In genomic region chr17:43581012-43581467, GRCm38 (mm10) we compare ENCODE assay signal across 10 mouse cellular contexts. TPM values are rescaled to one million over a fixed set of nuclear protein-coding genes. Genes with fewer than 3 reads are reported as not detected.
DNase-seq lines count a peak whose midpoint lies in the region; ATAC-seq lines count a peak whose summit lies in the region.
"Had no signal": no experiment of that assay in that cellular context is flagged by ENCODE, and none has a peak within 500 bp of the region (broad histone marks: within the 10 kb centered on the region; RNA-seq: fewer than 3 reads in every experiment).

No protein-coding gene starts in this region.

- peak; percentile 85 for ATAC-seq in frontal cortex, adult (ENCODE audit: low TSS enrichment)
- 0 out of 2 replicates have a peak, but pooled peaks have one; percentile 36 for ATAC-seq in forebrain, embryonic 16.5 days
- ATAC-seq in hindbrain, embryonic 11.5 days (ENCODE audit: low FRiP score) = 0 out of 2 replicates have a peak, but pooled peaks have one; percentile 35
- ATAC-seq in limb, embryonic 13.5 days (ENCODE audit: low FRiP score, low read depth) = peak; percentile 51; the same call in 1 of the 2 replicates
- no peak for ATAC-seq in neural tube, embryonic 11.5 days (ENCODE audit: insufficient read depth, low FRiP score, low TSS enrichment)

- WGBS in forebrain, embryonic 16.5 days = 34% methylated on average over 8 of the region's 8 CpGs
- WGBS in hindbrain, embryonic 11.5 days = 31% methylated on average over 8 of the region's 8 CpGs
- WGBS in limb, embryonic 13.5 days = 40% methylated on average over 8 of the region's 8 CpGs
- WGBS in neural tube, embryonic 11.5 days = 33% methylated on average over 8 of the region's 8 CpGs

- H3K4me3 ChIP-seq in forebrain, embryonic 16.5 days (replicated peaks; ENCODE audit: low read length) = no peak overlapping the region
- no peak overlapping the region for H3K4me3 ChIP-seq in hindbrain, embryonic 11.5 days (ENCODE audit: low read depth, low read length)
- H3K4me3 ChIP-seq in limb, embryonic 13.5 days = no peak overlapping the region
- H3K4me3 ChIP-seq in neural tube, embryonic 11.5 days (ENCODE audit: low read depth, low read length) = no peak overlapping the region
- H3K4me3 ChIP-seq: myocyte had no signal

- no peaks in the 10 kb centered on the region for H3K9me3 ChIP-seq in forebrain, embryonic 16.5 days (ENCODE audit: control insufficient read depth, low read length)
- no peaks in the 10 kb centered on the region for H3K9me3 ChIP-seq in hindbrain, embryonic 11.5 days (ENCODE audit: control insufficient read depth, low read length)
- no peaks in the 10 kb centered on the region for H3K9me3 ChIP-seq in limb, embryonic 13.5 days
- no peaks in the 10 kb centered on the region for H3K9me3 ChIP-seq in neural tube, embryonic 11.5 days (ENCODE audit: control insufficient read depth, low read length)

- no peak overlapping the region; the same call in 1 of the 2 replicates for H3K27ac ChIP-seq in forebrain, embryonic 16.5 days (ENCODE audit: low read length)
- 0 out of 2 replicates have a peak overlapping the region, but pooled peaks have one; percentile 33 for H3K27ac ChIP-seq in hindbrain, embryonic 11.5 days (ENCODE audit: low read depth, low read length)
- H3K27ac ChIP-seq in limb, embryonic 13.5 days = peak overlapping the region; percentile 22; the same call in 1 of the 2 replicates
- H3K27ac ChIP-seq in neural tube, embryonic 11.5 days (ENCODE audit: low read depth, low read length) = no peak overlapping the region

- no peaks in the 10 kb centered on the region for H3K4me1 ChIP-seq in forebrain, embryonic 16.5 days (replicated peaks; ENCODE audit: control insufficient read depth, insufficient read depth, low read length)
- no peaks in the 10 kb centered on the region for H3K4me1 ChIP-seq in hindbrain, embryonic 11.5 days (replicated peaks; ENCODE audit: control insufficient read depth, insufficient read depth, low read length)
- H3K4me1 ChIP-seq in limb, embryonic 13.5 days = peaks cover 14% of the 10 kb centered on the region
- H3K4me1 ChIP-seq in neural tube, embryonic 11.5 days (ENCODE audit: control insufficient read depth, insufficient read depth, low read length) = peaks cover 6% of the 10 kb centered on the region; the same call in 1 of the 2 replicates

- no peak for DNase-seq in frontal cortex, postnatal 25 days (ENCODE audit: low spot score in 2 of 2)
- peak; percentile 34 for DNase-seq in hindbrain, embryonic 11.5 days (ENCODE audit: low spot score)
- peak; percentile 32 for DNase-seq in neural tube, embryonic 11.5 days (ENCODE audit: low spot score)
- DNase-seq in ovary, postnatal 10 days (ENCODE audit: low spot score) = no peak
- DNase-seq in cerebellum, adult 8-10 months = no peak

- H3K36me3 ChIP-seq in forebrain, embryonic 16.5 days (ENCODE audit: control insufficient read depth, insufficient read depth) = no peaks in the 10 kb centered on the region
- no peaks in the 10 kb centered on the region for H3K36me3 ChIP-seq in hindbrain, embryonic 11.5 days (ENCODE audit: control insufficient read depth, insufficient read depth, low read length)
- no peaks in the 10 kb centered on the region for H3K36me3 ChIP-seq in limb, embryonic 13.5 days
- H3K36me3 ChIP-seq in neural tube, embryonic 11.5 days (ENCODE audit: control insufficient read depth, insufficient read depth, low read length) = no peaks in the 10 kb centered on the region

- no peak overlapping the region for H3K9ac ChIP-seq in forebrain, embryonic 16.5 days (replicated peaks; ENCODE audit: low read depth, low read length)
- H3K9ac ChIP-seq in hindbrain, embryonic 11.5 days (ENCODE audit: low read depth, low read length) = peak overlapping the region; percentile 20; the same call in 1 of the 2 replicates
- H3K9ac ChIP-seq in limb, embryonic 13.5 days = no peak overlapping the region
- no peak overlapping the region for H3K9ac ChIP-seq in neural tube, embryonic 11.5 days (ENCODE audit: low read length)

- no peaks in the 10 kb centered on the region for H3K27me3 ChIP-seq in forebrain, embryonic 16.5 days (replicated peaks; ENCODE audit: control insufficient read depth, insufficient read depth, low read length)
- H3K27me3 ChIP-seq in hindbrain, embryonic 11.5 days (ENCODE audit: control insufficient read depth, insufficient read depth, low read length) = no peaks in the 10 kb centered on the region
- no peaks in the 10 kb centered on the region for H3K27me3 ChIP-seq in limb, embryonic 13.5 days
- H3K27me3 ChIP-seq in neural tube, embryonic 11.5 days (ENCODE audit: control insufficient read depth, insufficient read depth, low read length) = no peaks in the 10 kb centered on the region

- no peak overlapping the region for H3K4me2 ChIP-seq in forebrain, embryonic 16.5 days (ENCODE audit: low read length)
- H3K4me2 ChIP-seq in hindbrain, embryonic 11.5 days (replicated peaks; ENCODE audit: low read depth, low read length) = no peak overlapping the region; the same call in 1 of the 2 replicates
- H3K4me2 ChIP-seq in limb, embryonic 13.5 days (replicated peaks) = no peak overlapping the region
- H3K4me2 ChIP-seq in neural tube, embryonic 11.5 days (ENCODE audit: low read depth) = no peak overlapping the region

RNA-seq across cellular contexts. Expression of gene Pla2g7, which starts 13.1 kb away (rescaled TPM):
- polyA plus RNA-seq in forebrain, embryonic 16.5 days (2015; fragmentation: Nextera tagmentation; extraction: Ambion mirVana) = 8.9 and 11.6 TPM in 2 replicates
- 15.4 and 16.3 TPM in 2 replicates for polyA plus RNA-seq in hindbrain, embryonic 11.5 days (2014; fragmentation: Nextera tagmentation; extraction: Ambion mirVana)
- 8.2 and 9.0 TPM in 2 replicates for polyA plus RNA-seq in limb, embryonic 13.5 days (2015; fragmentation: Nextera tagmentation; extraction: Ambion mirVana)
- polyA plus RNA-seq in neural tube, embryonic 11.5 days (2014; fragmentation: Nextera tagmentation; extraction: Ambion mirVana) = 6.6 and 7.9 TPM in 2 replicates

RNA-seq across cellular contexts. Expression of gene Ankrd66, which starts 37.6 kb away (rescaled TPM):
- polyA plus RNA-seq in forebrain, embryonic 16.5 days (2015; fragmentation: Nextera tagmentation; extraction: Ambion mirVana) = 0.48 and 0.68 TPM in 2 replicates
- polyA plus RNA-seq in hindbrain, embryonic 11.5 days (2014; fragmentation: Nextera tagmentation; extraction: Ambion mirVana) = 1.2 TPM in 2 replicates
- 0.19 and 0.22 TPM in 2 replicates for polyA plus RNA-seq in limb, embryonic 13.5 days (2015; fragmentation: Nextera tagmentation; extraction: Ambion mirVana)
- 0.19 and 0.24 TPM in 2 replicates for polyA plus RNA-seq in neural tube, embryonic 11.5 days (2014; fragmentation: Nextera tagmentation; extraction: Ambion mirVana)

RNA-seq across cellular contexts. Expression of gene Tdrd6, which starts 49.1 kb away (rescaled TPM):
- 0.27 and 0.66 TPM in 2 replicates for polyA plus RNA-seq in forebrain, embryonic 16.5 days (2015; fragmentation: Nextera tagmentation; extraction: Ambion mirVana)
- 0.03 and 0.07 TPM in 2 replicates for polyA plus RNA-seq in hindbrain, embryonic 11.5 days (2014; fragmentation: Nextera tagmentation; extraction: Ambion mirVana)
- 0.03 TPM in 1 of 2 replicates, not detected in the other for polyA plus RNA-seq in limb, embryonic 13.5 days (2015; fragmentation: Nextera tagmentation; extraction: Ambion mirVana)
- 0.04 and 0.21 TPM in 2 replicates for polyA plus RNA-seq in neural tube, embryonic 11.5 days (2014; fragmentation: Nextera tagmentation; extraction: Ambion mirVana)
- polyA plus RNA-seq: C2C12 had no signal

Comparison
In these comparisons a context has a peak if more than half of its experiments do, and no peak if none do; other contexts are left out.
1. DNase-seq: peak in hindbrain, embryonic 11.5 days (single experiment) and neural tube, embryonic 11.5 days (single experiment); none in frontal cortex, postnatal 25 days (0 of 2), ovary, postnatal 10 days (single experiment) and cerebellum, adult 8-10 months (single experiment).
2. H3K27ac ChIP-seq: peak in hindbrain, embryonic 11.5 days (single experiment) and limb, embryonic 13.5 days (single experiment); none in forebrain, embryonic 16.5 days (single experiment) and neural tube, embryonic 11.5 days (single experiment).